Mouse (Mus musculus) spleen, postnatal 36 days (tissue): ENCODE results near the gene Olfr1339.

Experiments used
- DNase-seq, 2 experiments: peaks; one replicate each; pipeline ENCODE4 v3.0.0; 2022; ENCODE audit warnings: low spot score in 2 of 2, mixed read lengths in 1 of 2

The Olfr1339 gene

DNA sequence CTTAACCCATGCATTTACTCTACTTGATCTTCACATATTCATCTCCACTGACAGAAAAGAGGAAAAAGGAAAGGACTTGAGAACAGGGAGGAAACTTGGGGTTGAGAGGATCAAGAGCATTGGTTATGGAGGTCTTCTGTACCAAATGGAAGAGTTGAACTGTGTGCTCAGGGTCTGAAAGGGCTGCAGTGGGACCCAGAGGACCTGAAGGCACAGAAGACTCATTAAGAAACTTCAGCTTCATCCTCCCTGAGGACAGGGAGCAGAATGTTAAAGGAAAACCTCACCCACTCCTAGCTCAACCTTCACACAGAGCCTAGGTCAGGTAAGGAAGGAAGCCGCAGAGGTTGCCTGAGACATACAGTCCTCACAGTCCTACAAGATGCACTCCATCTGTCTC is at the start of gene Olfr1339:
TSS of gene Olfr1339 (plus strand) at position 301 of the 400 bp plus-strand sequence.
- no peak for DNase-seq

DNA sequence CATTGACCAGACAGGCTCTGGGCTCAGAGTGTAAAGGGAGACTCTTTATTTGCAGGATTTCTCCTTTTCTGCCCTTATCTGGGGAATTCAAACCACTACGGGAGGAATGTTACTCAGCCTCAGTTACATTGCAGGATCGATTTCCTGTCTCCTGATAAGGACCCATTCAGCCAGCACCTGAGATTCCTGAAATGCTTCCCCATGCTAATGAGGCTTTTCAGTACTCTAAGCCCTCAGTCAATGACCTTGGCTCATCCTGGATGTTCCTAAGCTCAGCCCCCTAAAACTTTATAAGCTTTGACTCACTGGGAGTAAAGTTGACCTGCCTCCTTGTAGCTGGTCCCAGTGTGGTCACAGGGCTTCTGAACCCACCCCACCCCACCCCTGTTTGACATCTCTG is 44.9 kb upstream of the Olfr1339 start:
- DNase-seq = no peak

DNA sequence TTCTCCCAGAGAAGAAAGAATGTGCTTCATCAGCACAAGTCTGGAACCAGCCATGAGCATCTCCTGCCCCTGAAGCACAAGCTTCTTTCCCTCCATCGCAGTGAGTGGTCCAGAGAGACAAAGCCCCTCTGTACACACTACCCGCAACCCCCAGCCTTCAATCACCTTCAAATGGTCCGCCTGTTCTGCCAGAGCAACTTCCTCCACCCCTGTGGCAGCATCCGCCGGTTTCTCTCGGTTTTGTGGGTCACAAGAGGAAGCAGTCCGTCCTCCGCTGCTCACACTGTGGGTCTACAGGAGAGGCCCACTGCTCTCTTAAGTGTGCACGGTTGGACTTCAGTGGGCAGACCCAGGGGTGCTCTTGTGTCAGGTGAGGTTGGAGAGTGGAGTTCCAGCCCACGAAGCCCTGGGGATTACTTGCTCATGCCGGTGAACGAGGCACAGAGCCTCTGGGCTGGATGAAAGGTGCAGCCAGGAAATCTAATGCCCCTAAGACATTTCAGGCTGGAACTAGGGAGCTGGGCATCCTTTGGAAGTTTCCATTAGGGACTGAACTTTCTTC is 39.5 kb upstream of the Olfr1339 start, which contains the start of gene Olfr1342:
TSS of gene Olfr1342 (minus strand) at position 345 of the 562 bp plus-strand sequence.
- DNase-seq = no peak

DNA sequence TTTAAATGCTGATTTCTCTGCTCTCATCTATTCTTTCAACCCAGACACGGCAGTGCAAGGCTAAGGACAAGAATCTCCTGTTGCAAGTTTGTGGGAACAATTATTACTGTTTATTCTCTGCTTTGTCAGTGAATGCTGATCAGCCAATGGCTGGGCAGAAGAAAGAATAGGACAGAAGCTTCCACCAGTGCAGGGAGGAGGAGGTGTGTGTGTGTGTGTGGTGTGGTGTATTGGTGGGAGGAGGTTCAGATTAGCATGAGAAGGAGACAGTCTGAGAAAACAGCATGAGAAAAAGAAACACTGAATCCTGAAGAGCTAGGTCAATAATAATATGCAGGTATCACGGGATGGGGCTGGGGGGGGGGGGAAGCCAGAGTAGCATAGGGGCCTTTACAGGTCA is 38.2 kb upstream of the Olfr1339 start:
- DNase-seq = no peak

DNA sequence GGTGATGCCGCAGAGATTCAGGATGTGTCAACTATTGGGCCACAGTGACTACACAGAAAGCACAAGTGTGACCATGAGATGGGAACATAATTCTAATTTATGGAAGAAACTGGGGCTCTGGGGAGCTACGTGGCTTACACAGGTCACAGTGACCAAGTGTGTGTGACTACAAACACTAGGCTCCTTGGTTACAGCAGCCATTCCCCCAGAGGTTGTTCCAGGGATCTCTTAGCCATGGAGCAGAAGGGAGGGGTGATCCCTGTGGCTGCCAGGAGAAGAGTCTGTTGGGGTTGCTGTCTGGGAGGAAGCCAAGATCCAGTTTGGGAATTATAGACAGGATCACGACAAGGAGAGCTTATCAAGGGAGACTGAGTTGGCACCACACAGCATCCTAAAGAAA is 28.8 kb upstream of the Olfr1339 start, which contains the start of gene Olfr1341:
TSS of gene Olfr1341 (plus strand) at position 301 of the 400 bp plus-strand sequence.
- no peak for DNase-seq

DNA sequence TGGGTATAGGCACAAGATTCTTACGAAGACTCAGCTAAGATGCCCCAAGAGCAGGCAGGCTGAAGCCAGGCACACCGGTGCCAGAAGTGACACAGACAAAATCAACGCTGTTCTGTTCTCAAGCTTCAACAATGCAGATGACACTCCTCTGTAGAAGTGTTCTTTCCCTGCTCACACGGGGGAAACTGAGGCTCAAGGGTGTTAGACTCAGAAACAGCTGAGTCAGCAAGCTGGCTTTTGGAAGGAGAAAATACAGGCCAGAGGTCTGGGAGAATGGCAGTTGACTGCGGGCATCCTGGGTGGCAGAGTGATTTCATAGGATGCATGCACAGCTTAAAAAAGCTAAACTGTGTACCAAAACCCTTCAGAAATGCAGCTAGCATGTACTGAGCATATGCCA is 23.9 kb upstream of the Olfr1339 start:
- DNase-seq = no peak

DNA sequence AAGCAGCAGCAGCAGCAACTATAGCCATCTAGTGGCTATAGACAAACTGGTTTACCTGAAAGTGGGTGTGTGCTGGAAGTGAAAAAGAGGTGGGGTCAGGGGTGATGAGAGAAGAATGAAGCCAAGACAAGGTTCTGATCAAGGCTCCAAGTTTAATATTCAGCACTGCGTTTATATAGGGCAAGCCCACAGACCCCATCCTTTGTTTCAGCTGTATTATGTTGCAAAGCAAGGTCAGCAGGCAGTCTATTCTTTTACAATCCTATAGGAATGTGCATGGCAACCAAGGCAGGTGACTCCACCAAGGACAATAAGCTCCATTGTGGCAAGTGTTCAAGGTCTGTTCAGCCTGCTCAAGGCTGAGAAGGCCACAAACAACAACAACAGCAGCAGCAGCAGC is 20.3 kb upstream of the Olfr1339 start:
- DNase-seq = no peak

DNA sequence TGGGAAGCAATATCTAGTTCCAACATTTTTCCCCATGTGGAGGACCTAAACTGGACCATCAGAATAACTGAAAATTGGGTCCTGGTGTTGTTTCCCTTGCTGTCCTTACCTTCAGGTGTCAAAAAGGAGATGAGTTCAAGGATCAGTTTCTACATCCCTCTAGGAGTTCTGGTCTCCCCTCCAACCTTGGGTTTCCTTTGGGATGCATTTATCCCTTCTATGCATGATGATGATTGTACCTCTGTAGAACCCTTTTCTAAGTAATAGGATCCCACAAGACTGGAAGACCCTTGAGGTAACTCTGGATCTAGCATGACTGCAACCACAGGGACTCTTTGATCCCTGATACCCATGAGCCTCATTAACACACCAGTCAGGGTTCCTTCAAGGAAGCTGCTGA is 12.1 kb upstream of the Olfr1339 start, which contains the start of gene Olfr1340:
TSS of gene Olfr1340 (plus strand) at position 301 of the 400 bp plus-strand sequence.
- DNase-seq = no peak

DNA sequence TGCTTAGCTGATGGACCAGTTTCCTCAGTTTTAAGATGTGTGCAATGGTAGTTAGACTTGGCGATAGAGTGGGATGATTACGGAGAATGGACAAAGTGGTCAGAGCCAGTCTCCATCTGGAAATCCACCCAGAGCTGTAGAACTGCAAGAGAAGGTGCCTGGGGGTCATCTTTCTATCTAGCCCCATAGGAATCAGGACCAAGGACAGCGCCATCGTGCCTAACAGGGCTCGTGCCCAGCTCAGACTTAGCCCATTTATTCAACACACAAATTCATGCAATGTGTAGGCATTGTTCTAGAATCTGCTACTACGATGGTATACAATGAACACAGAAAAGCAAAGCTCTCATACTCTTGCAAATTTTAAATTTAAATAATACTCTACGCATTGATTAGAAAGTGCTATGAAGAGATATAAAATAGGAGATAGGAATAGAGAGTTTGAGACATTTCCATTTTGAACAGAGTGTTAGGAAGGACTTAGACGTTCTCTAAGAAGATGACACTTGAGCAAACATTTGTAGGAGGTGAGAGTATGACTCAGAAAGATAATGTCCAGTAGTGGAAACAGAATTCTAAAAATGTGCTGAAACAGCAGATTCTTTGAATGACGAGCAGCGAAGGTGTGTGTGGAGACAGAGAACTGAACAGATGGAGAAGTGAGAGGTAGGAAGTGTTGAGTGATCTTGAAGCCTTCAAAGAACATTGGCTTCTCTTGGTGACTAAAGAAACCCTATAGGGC is 10.1 kb upstream of the Olfr1339 start:
- DNase-seq = no peak

DNA sequence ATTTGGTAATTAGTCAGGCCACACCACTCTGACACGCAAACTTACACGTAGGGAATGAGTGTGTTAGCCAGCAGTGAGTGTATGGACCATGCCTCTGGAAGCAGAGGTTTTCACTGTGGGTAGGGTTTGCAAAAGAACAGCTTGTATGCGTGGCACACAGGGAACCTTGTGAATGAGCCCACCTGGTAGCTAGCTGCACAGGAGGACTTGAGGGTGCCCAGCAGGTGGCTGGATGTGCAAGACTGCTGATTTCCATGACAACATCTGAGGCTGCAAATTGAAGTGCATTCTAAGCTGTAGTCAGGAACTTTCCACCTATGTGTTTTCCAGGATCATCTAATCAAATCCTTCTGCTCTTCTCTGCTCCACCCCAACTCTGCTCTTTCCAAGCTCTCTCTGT is 7.6 kb downstream of the Olfr1339 start:
- DNase-seq = no peak

DNA sequence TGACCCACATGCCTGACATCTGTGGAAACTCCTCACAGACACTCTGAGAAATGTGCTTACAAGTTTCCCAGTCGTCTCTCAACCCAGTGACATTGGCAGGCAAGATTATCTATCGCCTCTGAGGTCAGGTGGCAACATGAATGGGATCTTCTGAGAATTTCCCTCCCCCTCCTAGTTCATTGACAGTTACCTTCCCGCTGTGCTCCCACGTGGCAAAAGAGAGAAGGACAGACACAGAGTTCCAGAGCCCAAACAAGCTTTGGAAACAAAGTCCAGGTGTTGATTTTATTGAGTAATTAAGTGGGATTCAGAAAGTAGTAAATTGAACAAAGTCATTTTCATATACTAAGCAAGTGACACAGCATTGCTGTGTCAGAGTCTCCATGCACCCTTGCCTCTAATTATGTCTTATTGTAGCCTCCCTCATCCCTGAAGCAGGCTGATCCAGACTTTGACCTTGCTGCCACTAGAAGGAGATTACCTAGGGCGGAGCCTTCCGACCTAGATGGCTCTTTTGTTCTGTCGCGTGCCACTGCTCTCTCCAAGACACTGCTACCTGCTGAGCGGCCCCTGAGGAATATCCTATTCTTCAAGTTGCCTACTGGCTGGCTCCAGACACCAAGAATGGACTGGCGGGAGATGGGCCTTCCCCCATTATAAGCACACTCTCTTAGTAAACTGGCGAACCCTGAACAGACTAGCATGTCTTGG is 9.2 kb downstream of the Olfr1339 start:
- DNase-seq = no peak

DNA sequence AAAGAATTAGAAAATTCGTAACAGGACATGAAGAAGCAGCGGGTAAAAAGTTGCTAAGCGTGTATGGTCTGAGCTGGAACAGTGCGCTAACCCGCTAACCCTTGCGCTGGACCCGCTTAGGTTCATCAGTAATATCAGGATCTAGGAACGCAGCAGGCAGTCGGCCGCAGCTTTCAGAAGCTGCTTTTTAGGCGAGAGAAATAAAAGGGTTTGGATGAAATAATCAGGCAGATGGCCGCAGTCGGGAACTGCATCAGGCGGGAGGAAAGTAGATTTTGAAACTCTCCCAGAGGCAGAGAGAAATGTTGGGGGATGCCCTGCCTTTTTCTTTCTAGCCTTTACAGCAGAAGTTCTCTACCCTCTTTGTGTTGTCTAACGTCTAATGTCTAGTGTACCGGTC is 9.9 kb downstream of the Olfr1339 start:
- no peak for DNase-seq

DNA sequence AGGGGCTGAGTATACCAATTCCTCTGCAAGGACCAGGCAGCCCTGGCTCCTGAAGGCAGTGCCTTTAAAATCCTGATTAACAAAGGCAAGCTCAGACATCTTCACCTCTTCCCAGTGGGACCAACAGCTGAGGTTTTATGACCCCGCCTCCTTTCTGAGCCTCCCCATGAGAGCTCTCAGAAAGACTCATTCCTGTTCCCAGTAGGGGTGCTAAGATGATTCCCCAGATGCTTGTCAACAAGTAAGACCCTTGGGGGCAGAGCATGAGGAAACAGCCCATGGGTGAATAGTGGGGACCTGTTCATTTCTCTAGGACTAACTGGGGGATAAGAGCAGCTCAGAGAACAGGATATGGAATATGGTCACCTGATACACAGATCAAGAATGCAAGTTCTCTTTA is 26.7 kb downstream of the Olfr1339 start, which contains the start of gene Olfr1338:
TSS of gene Olfr1338 (minus strand) at position 101 of the 400 bp plus-strand sequence.
- no peak for DNase-seq

DNA sequence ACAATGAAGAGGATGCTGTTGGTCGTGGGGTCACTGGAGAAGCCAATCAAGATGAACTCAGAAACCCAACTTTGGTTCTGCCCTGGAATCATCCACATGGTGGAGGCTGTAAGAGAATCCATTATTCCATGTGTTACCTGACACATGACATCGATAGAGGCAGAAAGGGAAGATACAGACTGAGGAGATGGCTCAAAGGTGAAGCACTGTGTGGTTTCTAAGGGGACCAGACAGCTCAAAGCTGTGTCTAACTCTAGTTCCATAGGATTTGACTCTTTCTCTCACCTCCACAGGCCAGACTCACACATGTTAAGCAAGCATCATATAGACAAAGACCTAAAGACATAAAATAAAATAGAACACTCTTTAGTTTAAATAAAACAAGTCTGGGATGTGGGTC is 50.5 kb downstream of the Olfr1339 start, which contains the start of gene Olfr1337:
TSS of gene Olfr1337 (minus strand) at position 101 of the 400 bp plus-strand sequence.
- no peak for DNase-seq
